Mouse (Mus musculus) CD4-positive, CD25-positive, alpha-beta regulatory T cell, adult 2 months (primary cell): Measurements from ENCODE around the gene Slc30a1.

ENCODE experiments used
- DNase-seq: peaks from one replicate; pipeline ENCODE4 v3.0.0-alpha.2; 2012; ENCODE audit warnings: low read depth, low spot score

Slc30a1 gene

DNA sequence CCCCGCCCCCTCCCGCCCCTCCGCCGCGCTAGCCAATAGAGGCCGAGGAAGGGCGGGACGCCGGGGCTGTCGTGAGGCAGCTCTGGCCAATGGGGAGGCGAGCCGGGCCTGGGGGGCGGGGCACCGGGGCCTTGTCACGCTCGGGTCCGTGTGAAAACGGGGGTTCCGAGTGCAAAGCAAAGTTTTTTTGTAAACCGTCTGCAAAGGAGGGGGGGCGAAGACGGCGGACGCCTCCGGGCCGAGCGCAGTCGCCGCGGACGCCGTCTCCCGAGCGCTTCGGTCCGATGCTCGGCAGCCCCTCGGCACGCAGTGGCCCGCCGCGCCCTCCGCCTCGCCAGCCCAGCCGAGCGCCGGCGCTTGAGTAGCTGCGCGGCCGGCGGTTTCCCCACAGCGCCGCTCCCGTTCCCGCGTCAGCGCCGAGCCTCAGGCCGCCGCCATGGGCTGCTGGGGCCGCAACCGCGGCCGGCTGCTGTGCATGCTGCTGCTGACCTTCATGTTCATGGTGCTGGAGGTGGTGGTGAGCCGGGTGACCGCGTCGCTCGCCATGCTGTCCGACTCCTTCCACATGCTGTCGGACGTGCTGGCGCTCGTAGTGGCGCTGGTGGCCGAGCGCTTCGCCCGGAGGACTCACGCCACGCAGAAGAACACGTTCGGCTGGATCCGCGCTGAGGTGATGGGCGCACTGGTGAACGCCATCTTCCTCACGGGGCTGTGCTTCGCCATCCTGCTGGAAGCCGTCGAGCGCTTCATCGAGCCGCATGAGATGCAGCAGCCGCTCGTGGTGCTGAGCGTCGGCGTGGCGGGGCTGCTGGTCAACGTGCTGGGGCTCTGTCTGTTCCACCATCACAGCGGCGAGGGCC is at the start of gene Slc30a1:
Gene Slc30a1 (plus strand): TSS at position 197 of the 860 bp plus-strand sequence.
- peak; percentile 99 for DNase-seq

DNA sequence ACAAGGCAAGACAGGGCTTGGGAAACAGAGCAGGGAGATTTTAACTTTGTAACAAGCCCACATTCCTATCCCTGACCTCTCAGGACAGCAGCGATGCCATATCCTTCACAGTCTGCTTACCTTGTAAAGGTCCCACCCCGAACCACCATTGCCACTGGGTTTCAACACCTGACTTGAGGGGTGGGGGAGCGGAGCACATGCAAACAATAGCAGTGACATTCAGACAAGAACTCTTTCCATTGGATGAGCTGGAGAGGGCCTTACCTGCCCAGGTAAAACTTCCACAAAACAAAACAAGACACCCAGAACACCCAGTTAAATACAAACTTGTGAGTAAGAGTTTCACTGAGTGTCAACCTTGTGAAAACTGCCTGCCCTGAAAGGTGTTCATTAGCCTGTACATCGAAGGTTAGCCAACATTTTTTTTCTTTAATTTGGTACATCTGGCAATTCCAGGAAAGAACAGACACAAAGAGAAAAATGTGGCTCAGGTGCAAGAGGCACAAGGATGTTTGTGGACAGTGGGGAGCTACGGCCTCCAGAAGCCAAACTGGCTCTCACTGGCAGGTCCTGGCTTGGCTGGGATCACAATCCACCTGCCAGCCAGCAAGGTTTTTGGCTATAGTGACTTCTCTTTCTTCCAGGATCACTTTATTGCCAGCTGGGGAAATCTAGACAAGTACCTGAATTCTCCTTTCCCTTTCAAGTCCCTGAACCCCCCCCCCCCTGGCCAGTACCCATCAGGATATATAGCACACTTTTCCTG is 49.5 kb upstream of the Slc30a1 start:
- no peak for DNase-seq

DNA sequence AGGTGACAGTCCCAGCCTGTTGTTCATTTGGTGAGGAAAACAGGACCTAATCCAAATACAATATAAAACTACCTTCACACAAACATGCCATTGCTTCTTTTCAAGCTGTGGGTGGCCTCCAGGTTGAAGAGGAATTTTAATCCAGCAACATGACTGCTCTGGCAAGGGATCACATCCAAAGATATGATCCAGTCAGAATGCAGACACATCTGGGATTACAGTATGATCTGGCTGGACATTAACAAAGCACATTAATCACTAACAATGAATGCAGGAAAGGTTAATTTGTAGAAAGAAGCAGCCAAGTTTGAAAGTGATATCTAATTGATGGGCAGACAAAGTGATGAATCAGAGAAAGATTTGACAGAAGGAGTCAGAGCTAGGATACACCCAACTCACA is 48.4 kb upstream of the Slc30a1 start:
- DNase-seq = no peak

DNA sequence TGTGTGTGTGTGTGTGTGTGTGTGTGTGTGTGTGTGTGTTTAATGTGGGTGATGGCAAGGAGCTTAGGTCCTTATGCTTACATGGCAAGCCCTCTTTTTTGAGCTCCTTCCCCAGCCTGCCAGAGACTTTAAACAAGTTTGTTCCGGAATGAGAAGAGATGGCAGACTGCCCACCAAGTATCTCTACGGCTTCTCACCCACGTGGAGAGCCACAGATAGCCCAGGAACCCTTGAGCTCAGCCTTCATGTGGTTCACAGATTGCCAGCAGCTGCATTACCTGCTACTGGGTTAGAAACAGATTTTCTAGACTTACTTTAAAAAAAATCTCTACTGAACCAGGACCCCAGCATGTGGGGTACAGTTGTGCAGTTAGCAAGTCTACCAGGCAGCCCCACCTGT is 46.7 kb upstream of the Slc30a1 start:
- DNase-seq = no peak

DNA sequence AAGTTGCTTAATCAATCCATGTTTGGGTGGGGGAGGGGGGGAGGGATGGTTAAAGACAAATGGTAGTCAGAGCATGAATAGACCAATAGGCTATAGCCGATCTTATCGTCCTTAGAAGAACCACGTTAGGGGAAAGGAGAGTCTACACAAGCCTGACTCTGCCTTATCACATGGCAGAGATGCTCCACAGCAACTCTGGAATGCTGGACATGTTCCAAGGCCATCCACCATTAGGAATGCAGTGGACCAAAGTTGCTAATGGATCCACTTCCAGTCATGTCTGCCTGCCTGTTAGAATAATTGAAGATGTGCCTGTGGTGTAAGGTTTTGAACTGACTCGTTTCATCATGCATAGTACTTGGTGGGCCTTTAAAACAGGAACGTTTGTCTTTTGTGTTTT is 45.3 kb upstream of the Slc30a1 start:
- no peak for DNase-seq

DNA sequence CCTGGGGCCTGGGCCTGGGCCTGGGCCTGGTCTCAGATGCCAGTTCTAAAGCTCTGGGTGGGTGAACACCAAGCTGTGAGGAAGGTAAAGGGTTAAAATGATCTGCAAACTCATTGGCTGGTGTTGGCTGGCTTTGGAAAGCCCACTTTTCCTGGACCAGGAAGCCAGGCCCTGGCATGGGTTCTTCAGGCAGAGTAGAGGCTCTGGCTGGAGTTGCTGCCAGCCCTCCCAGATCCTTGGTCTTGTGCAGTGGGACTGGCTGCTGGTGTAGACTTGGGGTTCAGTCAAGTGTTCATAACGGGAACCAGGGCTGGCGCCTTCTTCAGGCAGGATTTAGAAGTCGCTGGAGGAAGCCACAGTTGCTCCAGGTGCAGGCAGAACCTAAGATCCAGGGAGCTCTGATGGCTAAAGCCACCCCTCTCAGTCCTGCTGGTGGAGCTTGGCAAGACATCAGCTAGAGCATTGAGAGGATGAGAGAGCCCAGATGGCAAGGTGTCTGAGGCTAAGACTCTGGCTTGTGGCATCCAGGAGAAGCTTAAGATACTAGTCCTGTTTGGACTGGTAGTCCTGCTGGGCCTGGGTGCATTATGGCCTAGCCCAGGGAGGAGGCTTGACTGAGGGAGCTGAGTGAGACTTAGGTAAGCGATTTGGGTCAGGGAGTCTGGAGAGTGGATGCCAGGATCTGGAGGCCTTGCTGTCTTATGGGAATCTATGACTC is 42.6 kb upstream of the Slc30a1 start:
- DNase-seq = no peak

DNA sequence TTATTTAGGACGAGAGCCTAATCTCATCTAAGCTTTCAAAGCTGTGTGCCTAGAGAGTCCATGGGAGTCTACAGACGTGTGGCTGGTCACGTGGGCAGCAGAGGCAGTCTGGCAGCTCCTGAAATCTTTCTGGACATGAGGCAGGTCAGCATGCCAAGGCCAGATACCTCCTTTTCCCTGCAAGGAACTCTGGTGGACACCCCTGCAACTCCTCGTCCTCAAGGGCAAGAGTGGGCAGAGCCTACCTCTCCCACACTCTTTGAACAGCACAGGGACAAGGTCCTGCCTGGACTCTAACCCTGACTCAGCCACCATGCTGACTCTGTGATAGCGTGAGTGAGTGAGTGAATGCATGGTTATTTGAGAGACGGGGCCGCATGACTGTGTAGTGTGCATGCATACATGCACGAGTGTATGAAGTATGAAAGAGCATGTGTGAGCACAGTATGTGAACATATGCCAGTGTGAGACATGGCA is 42.0 kb upstream of the Slc30a1 start:
- DNase-seq = no peak

DNA sequence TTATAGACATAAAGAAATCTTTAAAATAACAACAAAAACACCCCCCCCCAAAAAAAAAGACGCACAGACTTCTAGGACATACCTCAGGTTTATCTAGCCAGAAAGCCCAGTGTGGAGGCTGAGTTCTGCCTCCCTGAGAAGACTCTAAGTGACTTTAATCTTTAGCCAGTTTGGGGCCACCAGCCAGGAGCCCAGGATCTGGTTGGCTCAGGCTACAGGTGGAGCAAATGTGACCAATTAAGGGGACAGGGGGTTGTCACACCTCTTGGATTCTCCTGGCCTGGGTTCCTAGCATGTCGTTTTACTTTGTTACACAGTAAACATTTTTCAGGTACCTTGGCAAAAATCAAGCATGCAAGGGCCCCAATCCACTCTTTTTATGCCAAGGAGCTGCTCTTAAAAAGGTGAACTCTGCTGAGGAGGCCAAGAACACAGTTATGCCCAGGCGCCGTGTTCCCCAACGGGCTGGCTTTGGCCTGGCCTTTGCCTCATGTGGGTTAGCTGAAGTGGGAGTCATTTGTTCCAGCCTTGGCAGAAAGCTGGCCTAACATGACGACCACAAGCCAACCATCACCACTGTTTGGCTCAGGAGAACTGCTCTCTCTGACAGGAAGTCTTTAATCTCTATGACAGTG is 34.4 kb upstream of the Slc30a1 start:
- no peak for DNase-seq

DNA sequence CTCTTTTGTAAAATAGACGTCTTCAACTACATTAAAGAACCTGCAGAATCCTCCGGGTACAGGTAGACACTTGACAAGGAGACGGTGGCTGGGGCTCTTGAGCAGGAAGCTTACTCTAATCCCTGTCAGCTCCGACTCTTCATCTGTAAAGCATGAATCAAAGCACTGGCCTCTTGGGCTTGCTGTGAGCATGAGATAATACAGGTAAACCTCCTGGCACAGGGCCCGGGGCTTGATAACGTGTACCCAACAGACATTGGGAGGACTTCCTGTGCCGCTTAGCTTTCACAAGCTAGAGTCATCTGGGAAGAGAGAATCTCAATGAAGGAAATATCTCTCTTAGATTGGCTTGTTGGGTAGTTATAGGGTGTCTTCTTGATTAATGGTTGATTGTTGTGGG is 31.6 kb upstream of the Slc30a1 start:
- DNase-seq = no peak

DNA sequence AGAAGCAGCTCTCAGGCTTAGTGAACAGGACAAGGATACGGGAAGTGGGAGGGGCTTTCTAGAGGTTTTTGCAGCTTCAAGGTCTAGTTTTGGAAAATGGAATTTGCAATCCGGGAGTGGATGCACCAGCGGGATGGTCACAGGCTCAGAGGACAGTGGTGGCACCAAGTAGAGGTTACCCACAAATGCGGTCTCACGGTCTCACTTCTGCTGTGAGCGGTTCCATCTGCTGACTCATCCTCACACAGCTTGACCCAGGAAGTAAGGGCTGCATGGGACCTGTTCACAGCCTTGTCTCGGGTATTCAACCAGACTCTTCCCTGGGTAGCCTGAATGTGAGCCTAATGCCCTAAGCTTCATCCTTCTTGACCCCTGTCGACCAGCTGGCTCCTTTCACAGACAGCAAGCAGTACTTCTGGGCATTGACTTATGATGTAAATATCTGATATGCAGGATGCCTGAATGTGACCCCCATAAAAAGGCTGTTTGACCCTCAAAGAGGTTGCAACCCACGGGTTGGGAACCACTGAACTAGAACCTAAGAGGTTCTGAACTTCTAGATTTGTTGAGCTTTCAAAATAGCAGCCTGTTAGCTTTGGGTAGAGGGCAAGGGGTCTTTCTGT is 30.8 kb upstream of the Slc30a1 start:
- no peak for DNase-seq

DNA sequence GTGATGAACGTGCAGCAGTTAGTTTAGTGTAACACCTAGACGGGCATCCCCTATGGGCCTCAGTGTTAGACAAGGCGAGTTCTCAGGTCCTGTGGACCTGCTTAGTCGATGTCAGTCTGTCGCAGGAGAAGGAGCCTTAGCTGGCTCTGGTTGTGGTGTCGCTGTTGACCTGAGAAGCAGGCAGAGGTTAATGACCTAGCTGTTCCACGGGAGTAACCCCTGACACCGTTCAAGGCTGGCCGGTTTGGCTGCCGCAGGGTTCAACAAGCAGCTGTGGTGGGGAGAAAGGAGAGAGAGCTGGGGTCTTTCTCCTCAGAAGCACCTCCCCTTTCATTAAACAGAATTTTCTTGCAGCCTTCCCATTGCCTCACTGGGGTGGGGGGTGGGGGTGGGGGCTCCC is 28.9 kb upstream of the Slc30a1 start:
- no peak for DNase-seq

DNA sequence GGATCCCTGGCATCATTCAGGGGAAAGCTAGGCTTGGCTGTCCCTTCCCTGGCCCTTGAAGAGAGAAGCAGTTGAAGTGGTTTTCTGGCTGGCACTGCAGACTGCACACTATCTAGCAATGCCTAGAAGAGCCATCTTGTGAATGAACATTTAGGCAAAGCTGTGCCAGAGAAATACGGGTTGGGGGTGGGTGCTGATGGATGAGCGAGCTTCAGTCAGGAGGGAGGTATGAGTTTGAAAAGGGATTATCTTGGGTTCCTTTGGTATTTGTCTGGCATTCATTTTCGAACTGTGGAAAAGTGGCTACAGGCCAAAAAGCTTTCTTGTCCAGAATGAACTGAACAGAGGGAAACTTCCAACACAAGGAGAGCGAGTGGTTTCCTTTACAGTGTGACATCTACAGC is 28.0 kb upstream of the Slc30a1 start:
- DNase-seq = no peak

DNA sequence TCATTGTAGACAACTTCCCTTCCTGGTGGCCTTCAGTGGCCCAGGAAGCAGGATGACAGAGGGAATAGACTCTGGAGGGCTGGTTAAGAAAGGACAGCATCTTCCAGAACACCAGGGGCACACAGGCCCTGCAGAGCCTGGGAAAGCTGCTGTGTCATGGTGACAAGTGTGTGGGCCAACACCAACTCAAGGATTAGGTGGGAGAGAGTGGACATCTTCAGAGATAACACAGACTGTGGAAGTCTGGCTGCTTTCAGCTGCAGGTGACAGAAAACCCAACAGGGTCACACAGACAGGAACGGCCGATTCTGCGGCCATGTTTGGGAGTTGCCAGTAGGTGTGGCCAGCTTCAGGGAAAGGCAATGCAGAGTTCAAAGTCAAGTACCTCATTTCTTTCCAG is 26.3 kb upstream of the Slc30a1 start:
- DNase-seq = no peak

DNA sequence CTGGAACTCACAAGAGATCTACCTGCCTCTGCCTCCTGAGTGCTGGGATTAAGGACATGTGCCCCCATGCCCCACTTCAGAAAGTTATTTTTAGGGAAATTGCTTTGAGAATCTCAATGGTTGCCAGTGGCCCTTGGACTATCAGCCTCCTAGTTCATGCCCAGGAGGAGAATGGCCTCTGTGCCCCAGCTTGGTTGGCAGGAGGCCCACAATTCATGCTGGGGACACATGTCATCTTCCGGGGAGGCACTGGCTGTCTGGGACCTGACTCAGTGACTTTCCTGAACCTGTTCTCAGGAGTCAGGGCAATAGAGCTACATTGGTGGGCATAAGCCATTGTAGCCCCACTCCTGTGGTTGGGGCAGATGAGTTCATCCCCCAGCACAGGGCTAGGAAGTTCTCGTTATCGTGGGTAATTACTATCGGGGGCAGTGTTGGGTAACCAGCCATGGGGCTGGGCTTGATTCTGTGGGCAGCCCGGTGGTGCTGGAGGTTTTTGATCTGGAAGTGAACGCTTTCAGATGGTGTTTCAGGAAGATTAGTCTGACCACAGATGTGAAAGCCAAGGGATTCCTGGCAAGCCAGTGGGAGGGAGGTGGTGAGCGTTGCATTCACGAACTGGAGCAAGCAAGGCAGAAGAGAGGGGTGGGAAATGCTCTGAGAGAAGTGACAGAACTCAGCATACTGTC is 25.5 kb upstream of the Slc30a1 start:
- DNase-seq = no peak

DNA sequence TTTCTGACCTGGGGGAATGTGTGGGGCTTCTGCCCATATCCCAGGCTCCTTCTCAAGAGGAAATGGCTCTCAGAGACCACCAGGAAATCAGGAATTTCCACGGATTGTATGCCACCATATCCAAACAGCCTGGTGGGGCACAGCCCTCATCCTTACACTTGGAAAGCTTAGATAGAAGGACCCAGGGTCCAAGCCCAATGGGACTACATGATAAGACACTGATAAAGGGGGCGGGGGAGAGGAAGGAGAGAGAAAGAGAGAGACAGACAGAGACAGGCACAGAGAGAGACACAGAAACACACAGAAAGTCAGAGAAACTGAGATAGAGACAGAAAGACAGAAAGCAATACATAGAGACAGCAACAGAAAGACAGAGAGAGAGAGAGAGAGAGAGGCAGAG is 24.9 kb upstream of the Slc30a1 start:
- DNase-seq = no peak

DNA sequence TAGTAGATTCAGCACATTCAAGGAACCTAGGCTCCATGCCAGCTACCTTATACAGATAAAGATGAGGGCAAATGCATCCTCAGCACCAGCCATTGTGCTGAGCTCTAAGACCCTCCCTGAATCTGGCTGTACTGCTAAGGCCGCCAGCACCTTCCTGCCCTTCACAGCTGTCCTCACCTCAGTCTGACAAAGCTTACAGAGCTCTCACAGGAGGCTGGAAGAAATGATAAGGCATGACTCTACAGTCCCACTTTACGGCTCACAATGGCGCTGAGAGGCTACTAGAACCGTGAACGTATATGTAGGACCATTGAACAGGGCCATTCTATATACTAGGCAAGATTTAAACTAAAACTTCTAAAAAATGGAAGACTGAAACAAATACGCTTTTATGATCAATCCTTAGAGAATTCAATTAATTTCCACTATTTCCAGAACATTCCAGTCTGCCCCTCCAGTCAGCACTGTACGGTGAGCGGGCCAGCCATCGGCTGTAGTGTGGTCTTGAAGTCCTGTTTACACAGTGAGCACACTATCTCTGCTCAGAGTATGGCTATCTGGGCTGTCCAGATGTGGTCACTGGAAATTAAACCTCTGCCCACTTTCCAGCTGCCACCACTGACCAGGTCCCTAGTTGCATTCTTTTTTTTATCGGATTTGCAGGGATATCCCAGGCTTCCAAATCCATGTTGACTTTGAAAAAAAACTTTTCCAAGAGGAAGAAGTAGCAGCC is 23.9 kb upstream of the Slc30a1 start:
- no peak for DNase-seq

DNA sequence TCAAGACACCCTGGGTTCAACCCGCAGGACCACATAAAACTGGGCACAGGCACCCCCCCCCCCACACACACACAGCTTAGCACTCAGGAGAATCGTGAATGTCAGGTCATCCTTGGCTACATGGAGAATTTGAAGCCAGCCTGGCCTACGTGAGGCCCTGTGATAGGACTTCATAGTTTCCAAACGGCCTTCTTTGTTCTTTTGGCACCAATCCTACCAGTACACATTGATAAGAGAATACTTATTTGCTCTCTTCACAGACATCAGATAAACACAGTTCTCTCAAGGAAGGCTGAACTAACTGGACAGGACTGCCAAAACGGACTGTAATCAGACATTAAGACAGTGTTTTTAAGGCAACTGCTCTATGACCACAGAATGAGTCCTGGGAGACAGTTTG is 22.9 kb upstream of the Slc30a1 start:
- DNase-seq = no peak

DNA sequence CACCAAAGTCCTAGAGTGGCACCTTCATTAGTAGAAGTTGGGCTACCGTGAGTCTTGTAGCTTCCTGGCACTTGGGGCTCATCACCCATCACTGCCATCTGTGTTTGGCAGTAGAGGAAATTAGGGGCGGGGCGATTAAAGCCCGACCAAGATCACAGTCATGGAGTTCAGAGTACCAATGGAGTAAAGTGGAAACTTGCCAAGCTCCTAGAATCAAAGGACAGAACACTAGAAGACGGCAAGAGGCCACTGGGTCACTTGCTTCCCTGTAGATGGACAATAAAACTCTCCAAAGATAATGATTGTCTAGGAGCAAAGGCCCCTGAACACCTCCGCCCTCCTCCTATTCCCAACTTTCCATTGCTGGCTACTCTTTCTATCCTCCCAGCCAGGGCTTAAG is 14.7 kb upstream of the Slc30a1 start:
- no peak for DNase-seq

DNA sequence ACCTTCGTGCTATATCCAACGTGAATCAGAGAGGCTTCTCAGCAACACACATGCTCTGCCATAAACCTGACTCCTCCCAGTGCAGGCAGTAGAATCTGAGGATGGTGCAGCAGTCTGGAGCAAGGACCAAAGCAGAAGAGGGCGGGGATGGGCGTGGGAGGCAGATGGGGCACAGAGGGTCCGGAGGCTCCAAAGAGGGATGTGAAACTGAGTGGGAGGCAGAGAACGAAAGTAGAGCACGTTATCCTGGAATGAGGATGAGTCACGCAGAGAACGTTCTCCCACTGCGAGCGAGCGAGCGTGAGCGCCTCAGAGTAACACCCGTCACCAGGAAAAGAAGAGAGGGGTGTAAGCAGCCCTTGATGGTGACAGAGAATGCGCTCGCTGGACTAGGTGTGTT is 12.2 kb upstream of the Slc30a1 start:
- DNase-seq = no peak

DNA sequence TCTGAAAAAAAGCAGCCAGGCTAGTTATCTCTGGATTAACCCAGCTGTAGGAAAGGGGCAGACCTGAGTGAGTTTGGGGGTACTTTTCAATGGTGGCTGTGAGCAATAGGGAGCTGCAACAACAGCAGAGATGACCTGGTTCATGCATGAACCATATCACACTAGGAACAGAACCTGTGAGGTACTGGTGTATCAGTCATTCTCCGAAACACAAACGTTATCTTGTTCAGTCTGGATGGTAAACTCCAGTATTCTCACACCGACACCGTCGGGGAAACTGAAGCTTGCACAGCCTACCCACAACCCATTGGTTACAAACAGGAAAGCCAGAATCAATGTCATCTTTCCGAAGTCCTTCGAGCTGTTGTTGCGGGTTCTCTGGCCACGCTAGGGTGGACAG is 11.7 kb upstream of the Slc30a1 start:
- no peak for DNase-seq
